Mouse (Mus musculus) embryonic facial prominence, embryonic 14.5 days (tissue): Measurements from ENCODE around the gene Pafah1b3. TPM values are rescaled to one million over a fixed set of nuclear protein-coding genes. Genes with fewer than 3 reads are reported as not detected.

Experiments
- ATAC-seq: fragments of 200-750 bp; cut with Nextera tagmentation; 2 replicates; pipeline ENCODE4 v1.8.0; 2017; ENCODE audit warnings: low read depth, moderate number of reproducible peaks, moderate TSS enrichment
- DNase-seq: peaks from one replicate; pipeline ENCODE4 v3.0.0-alpha.2; 2015; ENCODE audit warnings: low spot score
- H3K27ac ChIP-seq: fragments of 300-500 bp; sonication (generic); replicated peaks from 2 replicates; pipeline ENCODE4 v1.5.1; 2014; ENCODE audit warnings: low read depth, mild to moderate bottlenecking, low read length, moderate library complexity
- H3K27me3 ChIP-seq: fragments of 300-500 bp; sonication (generic); replicated peaks from 2 replicates; pipeline ENCODE4 v1.6.1; 2014; ENCODE audit warnings: low read length; ENCODE audit not compliant: control insufficient read depth, insufficient read depth
- H3K36me3 ChIP-seq: fragments of 300-500 bp; sonication (generic); 2 replicates; pipeline ENCODE4 v1.6.1; 2014; ENCODE audit warnings: low read length, mixed read lengths; ENCODE audit not compliant: control insufficient read depth, insufficient read depth
- H3K4me1 ChIP-seq: fragments of 300-500 bp; sonication (generic); 2 replicates; pipeline ENCODE4 v1.6.1; 2014; ENCODE audit warnings: antibody characterized with exemption, low read length; ENCODE audit not compliant: control insufficient read depth, insufficient read depth
- H3K4me2 ChIP-seq: fragments of 300-500 bp; sonication (generic); 2 replicates; pipeline ENCODE4 v1.6.1; 2014; ENCODE audit warnings: low read depth, mild to moderate bottlenecking, low read length, moderate library complexity, mixed read lengths
- H3K4me3 ChIP-seq: fragments of 300-500 bp; sonication (generic); 2 replicates; pipeline ENCODE4 v1.5.1; 2014; ENCODE audit warnings: low read depth, mild to moderate bottlenecking, low read length
- H3K9ac ChIP-seq: fragments of 300-500 bp; sonication (generic); 2 replicates; pipeline ENCODE4 v1.6.1; 2014; ENCODE audit warnings: low read depth, mild to moderate bottlenecking, low read length, moderate library complexity, mixed read lengths
- H3K9me3 ChIP-seq: fragments of 300-500 bp; sonication (generic); 2 replicates; pipeline ENCODE4 v1.6.1; 2016; ENCODE audit warnings: low read length; ENCODE audit not compliant: control insufficient read depth
- WGBS: fragments of 180-500 bp; shearing (Covaris S2); extraction: QIAGEN DNeasy Blood & Tissue Kit; methylation state at CpG from one replicate; pipeline ENCODE4 v1.1.7; 2014; 5-methylcytosine and 5-hydroxymethylcytosine counted together
- polyA plus RNA-seq: library from polyadenylated mRNA; unstranded; fragments of >200 nt; fragmentation: Nextera tagmentation; extraction: Ambion mirVana; gene quantifications from 2 replicates; pipeline ENCODE4 v1.2.1, GENCODE M21; 2014

The Pafah1b3 gene
- polyA plus RNA-seq, 1 experiment from 2014 or later = 173 TPM

GRCm38 (mm10) chr7:25288011-25288410 is 9.8 kb downstream of the Pafah1b3 start:
- H3K4me3 ChIP-seq = no peak overlapping the region
- no peak overlapping the region for H3K27ac ChIP-seq
- 94% methylated on average over 11 of the region's 12 CpGs for WGBS
- H3K4me1 ChIP-seq = peaks cover 15% of the 10 kb centered on the region
- ATAC-seq (no peak), DNase-seq (no peak)
- peaks cover 6% of the 10 kb centered on the region; the same call in 1 of the 2 replicates for H3K9me3 ChIP-seq
- no peak overlapping the region for H3K9ac ChIP-seq
- H3K4me2 ChIP-seq = no peak overlapping the region
- no peaks in the 10 kb centered on the region for H3K27me3 ChIP-seq
- H3K36me3 ChIP-seq = peaks cover 84% of the 10 kb centered on the region

GRCm38 (mm10) chr7:25286989-25287388 is 10.8 kb downstream of the Pafah1b3 start:
- Histone ChIP-seq H3K4me3 (no peak overlapping the region), H3K27me3 (no peaks in the 10 kb centered on the region), H3K4me2 (no peak overlapping the region), H3K9ac (no peak overlapping the region), H3K27ac (no peak overlapping the region), H3K36me3 (peaks cover 74% of the 10 kb centered on the region), H3K9me3 (peaks cover 6% of the 10 kb centered on the region; the same call in 1 of the 2 replicates), H3K4me1 (peaks cover 15% of the 10 kb centered on the region)
- WGBS = 79% methylated on average over 8 of the region's 8 CpGs
- no peak for ATAC-seq
- DNase-seq = no peak

- no peak overlapping the region for H3K27ac ChIP-seq
- peaks cover 61% of the 10 kb centered on the region for H3K36me3 ChIP-seq
- no peak overlapping the region for H3K4me2 ChIP-seq
- 89% methylated on average over 20 of the region's 20 CpGs for WGBS
- H3K4me3 ChIP-seq = no peak overlapping the region
- DNase-seq = no peak
- no peak for ATAC-seq
- H3K9me3 ChIP-seq = peaks cover 6% of the 10 kb centered on the region; the same call in 1 of the 2 replicates
- H3K9ac ChIP-seq = no peak overlapping the region
- H3K4me1 ChIP-seq = peaks cover 24% of the 10 kb centered on the region
- no peaks in the 10 kb centered on the region for H3K27me3 ChIP-seq
These were observed 12.1 kb downstream of the Pafah1b3 start for GRCm38 (mm10) chr7:25285511-25286238.

GRCm38 (mm10) chr7:25284766-25285165 is 13.0 kb downstream of the Pafah1b3 start:
- H3K9ac ChIP-seq = peak overlapping the region; percentile 89; the same call in 1 of the 2 replicates
- H3K4me2 ChIP-seq = peak overlapping the region; percentile 84
- no peak overlapping the region for H3K27ac ChIP-seq
- H3K27me3 ChIP-seq = no peaks in the 10 kb centered on the region
- H3K9me3 ChIP-seq = peaks cover 5% of the 10 kb centered on the region; the same call in 1 of the 2 replicates
- DNase-seq (no peak), ATAC-seq (no peak)
- no peak overlapping the region for H3K4me3 ChIP-seq
- peaks cover 52% of the 10 kb centered on the region for H3K36me3 ChIP-seq
- 67% methylated on average over 5 of the region's 5 CpGs for WGBS
- peaks cover 33% of the 10 kb centered on the region for H3K4me1 ChIP-seq

GRCm38 (mm10) chr7:25284171-25284570 is 13.6 kb downstream of the Pafah1b3 start:
- peaks cover 46% of the 10 kb centered on the region for H3K36me3 ChIP-seq
- WGBS = 56% methylated on average over 2 of the region's 2 CpGs
- peak overlapping the region; percentile 84 for H3K4me2 ChIP-seq
- H3K27ac ChIP-seq = peak overlapping the region; percentile 99; the same call in 1 of the 2 replicates
- no peaks in the 10 kb centered on the region for H3K27me3 ChIP-seq
- DNase-seq (no peak), ATAC-seq (no peak)
- H3K4me3 ChIP-seq = peak overlapping the region; percentile 90
- peaks cover 33% of the 10 kb centered on the region for H3K4me1 ChIP-seq
- peak overlapping the region; percentile 89 for H3K9ac ChIP-seq
- no peaks in the 10 kb centered on the region for H3K9me3 ChIP-seq

GRCm38 (mm10) chr7:25283637-25284036 is 14.1 kb downstream of the Pafah1b3 start:
- peak overlapping the region; percentile 89 for H3K9ac ChIP-seq
- H3K27me3 ChIP-seq = no peaks in the 10 kb centered on the region
- H3K27ac ChIP-seq = peak overlapping the region; percentile 99
- H3K36me3 ChIP-seq = peaks cover 41% of the 10 kb centered on the region
- peak overlapping the region; percentile 84 for H3K4me2 ChIP-seq
- peak overlapping the region; percentile 90 for H3K4me3 ChIP-seq
- DNase-seq (peak; percentile 55), ATAC-seq (no peak)
- no peaks in the 10 kb centered on the region for H3K9me3 ChIP-seq
- WGBS = 22% methylated on average over 5 of the region's 5 CpGs
- H3K4me1 ChIP-seq = peaks cover 33% of the 10 kb centered on the region

- Histone ChIP-seq H3K4me1 (peaks cover 34% of the 10 kb centered on the region), H3K9me3 (no peaks in the 10 kb centered on the region), H3K4me3 (peak overlapping the region; percentile 90), H3K9ac (peak overlapping the region; percentile 89), H3K4me2 (peak overlapping the region; percentile 84), H3K27ac (peak overlapping the region; percentile 99), H3K36me3 (peaks cover 32% of the 10 kb centered on the region), H3K27me3 (no peaks in the 10 kb centered on the region)
- ATAC-seq (no peak), DNase-seq (peak; percentile 59)
- WGBS = under 1% methylated on average over 18 of the region's 36 CpGs
These were observed 15.0 kb downstream of the Pafah1b3 start for GRCm38 (mm10) chr7:25282731-25283211.

- Histone ChIP-seq H3K9ac (peak overlapping the region; percentile 89), H3K36me3 (peaks cover 24% of the 10 kb centered on the region), H3K4me1 (peaks cover 40% of the 10 kb centered on the region), H3K9me3 (no peaks in the 10 kb centered on the region), H3K27ac (peak overlapping the region; percentile 99), H3K27me3 (no peaks in the 10 kb centered on the region), H3K4me2 (peak overlapping the region; percentile 84), H3K4me3 (peak overlapping the region; percentile 90)
- WGBS = under 1% methylated on average over 28 of the region's 108 CpGs
- ATAC-seq (peak; percentile 58), DNase-seq (peak; percentile 98)
These were observed 15.8 kb downstream of the Pafah1b3 start for GRCm38 (mm10) chr7:25281734-25282601.
